Mouse (Mus musculus) cerebellum, postnatal 25 days (tissue): Measurements from ENCODE around the gene Hectd1.

Experiments used
- DNase-seq, 2 experiments: peaks; one replicate each; pipeline ENCODE4 v3.0.0; 2021; ENCODE audit warnings: mixed read lengths in 2 of 2

The Hectd1 gene

DNA sequence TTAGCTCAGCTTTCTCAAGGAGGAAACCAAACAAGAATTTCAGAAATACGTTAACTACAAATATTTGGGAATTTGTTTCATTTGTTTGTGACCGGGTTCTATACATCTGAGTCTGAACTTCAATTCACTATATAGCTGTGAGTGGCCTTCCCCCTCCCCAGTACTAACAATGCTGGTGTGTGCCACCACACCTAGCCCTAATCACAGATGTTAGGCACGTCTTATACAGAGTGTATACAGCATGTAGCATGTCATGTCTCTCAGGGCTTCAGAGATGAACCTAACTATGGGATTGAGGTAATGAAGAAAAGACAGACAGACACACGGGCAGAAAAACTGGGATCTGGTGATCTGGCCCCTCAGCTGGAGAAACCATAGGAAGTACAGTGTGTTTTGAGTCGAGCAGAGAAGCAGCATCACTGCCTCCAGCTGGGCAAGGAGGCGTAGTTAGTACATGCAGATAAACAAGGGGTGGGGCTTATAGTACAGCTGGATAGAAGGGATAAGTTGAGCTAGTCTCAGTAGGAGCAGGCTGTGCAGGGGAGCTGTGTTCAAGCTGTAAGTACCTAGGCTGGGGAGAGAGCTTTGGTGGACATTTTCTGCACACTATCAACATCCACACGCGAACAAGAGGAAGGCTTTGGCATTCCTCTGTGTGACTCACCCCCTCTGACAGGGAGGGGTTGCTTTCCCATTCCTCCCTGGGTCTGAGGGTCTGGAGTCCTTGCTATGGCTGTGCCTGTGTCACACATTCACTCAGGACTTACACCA is 129.5 kb downstream of the Hectd1 start:
- DNase-seq, result no peak

DNA sequence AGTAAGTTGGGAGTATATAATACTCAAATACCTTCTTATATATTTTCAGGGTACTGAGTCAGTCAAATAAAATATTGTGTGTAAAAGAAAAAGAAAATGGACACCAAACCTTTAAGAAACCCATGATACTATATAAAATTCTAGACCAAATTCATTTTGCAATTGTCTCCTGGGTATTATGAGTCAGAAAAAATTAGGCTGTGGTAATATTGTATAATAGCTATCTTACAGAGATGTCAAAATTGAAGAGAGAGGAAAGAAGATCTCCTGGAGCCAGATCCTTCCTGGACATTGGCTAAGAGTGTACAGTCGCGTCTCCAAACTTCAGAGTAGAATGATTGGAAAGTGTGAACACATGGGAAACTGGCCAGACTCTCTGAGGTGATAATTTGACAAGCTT is 133.2 kb downstream of the Hectd1 start:
- DNase-seq, result no peak

DNA sequence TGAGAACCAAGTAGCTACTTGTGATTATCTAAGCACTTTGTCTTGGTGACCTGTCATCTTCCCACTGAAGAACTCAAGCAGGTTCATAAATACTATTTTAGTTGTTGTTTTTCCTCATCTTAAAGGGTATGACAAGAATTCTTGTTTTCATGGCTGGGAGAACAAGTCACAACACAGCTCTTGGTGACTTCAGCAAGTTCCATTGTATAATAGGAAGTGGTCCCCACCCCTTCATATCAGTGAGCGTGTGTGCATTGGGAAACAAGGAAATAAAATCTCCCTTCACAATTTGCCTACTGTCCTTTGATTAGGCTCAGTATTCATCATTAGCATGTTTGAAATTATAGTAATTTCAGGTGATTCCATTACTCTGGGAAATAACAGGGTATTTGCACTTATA is 134.4 kb downstream of the Hectd1 start:
- no peak for DNase-seq

DNA sequence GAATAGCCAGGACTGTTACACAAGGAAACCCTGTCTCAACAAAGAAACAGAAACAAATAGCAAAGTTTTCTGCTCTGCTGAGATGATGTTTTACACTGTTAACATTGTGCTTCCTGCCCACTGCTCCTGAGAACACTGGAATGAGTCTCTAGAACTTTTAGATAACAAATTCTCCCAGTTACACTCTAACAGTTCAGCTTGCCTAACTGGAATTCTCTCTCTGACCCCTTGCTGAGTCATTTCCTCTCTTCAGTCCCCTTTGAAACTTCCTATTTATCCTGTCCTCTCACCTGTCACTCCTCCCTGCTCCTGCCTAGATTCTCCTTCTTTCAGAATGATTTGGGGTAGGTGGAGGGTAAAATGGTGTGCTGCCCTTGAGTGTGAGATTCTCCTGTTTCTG is 135.2 kb downstream of the Hectd1 start:
- DNase-seq, result no peak
